Mouse (Mus musculus) adrenal gland, postnatal 4 days (tissue): ENCODE results near the gene Atoh7. TPM values are rescaled to one million over a fixed set of nuclear protein-coding genes. Genes with fewer than 3 reads are reported as not detected.

Experiments used
- total RNA-seq, 2 experiments: library from RNA; stranded (reverse); gene quantifications; 2 replicates each; pipeline ENCODE4 v1.2.3; 2021

Gene Atoh7
- total RNA-seq, 2 experiments from 2014 or later = not detected

Other genes starting within 250 kb of the Atoh7 start
- 10 to 100 TPM; 19.1 to 19.6 TPM for gene Tet1, start 190.7 kb upstream of the Atoh7 start, total RNA-seq
- 10 to 100 TPM; 34.3 to 36.6 TPM for gene Slc25a16, start 179.0 kb upstream of the Atoh7 start, total RNA-seq
- 10 to 100 TPM in 1 of 2 experiments, 1 to 10 TPM in 1; 9.5 to 11.8 TPM for gene Dna2, start 152.6 kb upstream of the Atoh7 start, total RNA-seq
- 10 to 100 TPM; 26.0 to 32.5 TPM for gene Rufy2, start 119.4 kb upstream of the Atoh7 start, total RNA-seq
- 10 to 100 TPM; 64.9 to 75.4 TPM for gene Hnrnph3, start 75.4 kb upstream of the Atoh7 start, total RNA-seq
- 1 to 10 TPM; 4.9 to 8.0 TPM for gene Pbld2, start 75.3 kb upstream of the Atoh7 start, total RNA-seq
- gene Pbld1, start 39.5 kb upstream of the Atoh7 start, total RNA-seq = 1 to 10 TPM; 5.7 to 7.1 TPM
- gene Mypn, start 104.3 kb downstream of the Atoh7 start, total RNA-seq = 1 to 10 TPM; 1.9 to 5.7 TPM
- 10 to 100 TPM; 92.3 to 93.1 TPM for gene Herc4, start 144.2 kb downstream of the Atoh7 start, total RNA-seq